Mouse (Mus musculus): ENCODE measurements at regions not wholly inside any gene's neighbourhood (a gene's known extent, or its start where the extent isn't known, plus 50 kb on each side); places are given as distances from the start of the nearest gene placed in this dataset.

DNA sequence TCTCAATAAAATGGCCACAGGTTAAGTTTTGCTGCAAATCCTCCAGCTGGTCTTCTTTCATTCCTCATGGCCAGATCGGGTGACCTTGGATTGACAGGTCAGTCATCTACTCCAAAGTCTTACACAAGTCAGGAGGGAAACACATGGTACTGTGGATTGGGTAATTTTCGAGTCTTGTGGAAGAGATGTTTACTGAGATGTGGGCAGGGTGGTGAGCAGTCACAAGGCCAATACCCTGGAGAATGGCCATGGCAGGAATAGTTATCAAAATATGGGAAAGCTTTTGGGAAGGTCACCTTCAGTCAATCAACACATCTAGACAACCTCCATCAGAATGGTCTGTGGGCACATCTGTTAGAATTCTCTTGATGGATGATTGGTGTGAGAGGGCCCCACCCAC is 144.0 kb downstream of the Gas1 start:
- TF ChIP-seq CTCF (IDR thresholded peaks at IDR 0.05; ENCODE audit: extremely low read depth, insufficient read depth, low read length) = no peak
- TF ChIP-seq POLR2A (IDR thresholded peaks at IDR 0.05; ENCODE audit: extremely low read depth, insufficient read depth, low read length) = no peak

All from cortical plate, adult 2 months (tissue).